Mouse (Mus musculus) liver, embryonic 14.5 days (tissue): ENCODE measurements around the gene Slfn8.

Experiments
- CTCF ChIP-seq: IDR thresholded peaks from 2 replicates; pipeline ENCODE4 v1.5.1; 2016; ENCODE audit warnings: antibody characterized with exemption, low read depth, control low read depth
- EP300 ChIP-seq: IDR thresholded peaks from 2 replicates; pipeline ENCODE4 v1.6.1; 2016; ENCODE audit warnings: antibody characterized with exemption, low read depth

DNA sequence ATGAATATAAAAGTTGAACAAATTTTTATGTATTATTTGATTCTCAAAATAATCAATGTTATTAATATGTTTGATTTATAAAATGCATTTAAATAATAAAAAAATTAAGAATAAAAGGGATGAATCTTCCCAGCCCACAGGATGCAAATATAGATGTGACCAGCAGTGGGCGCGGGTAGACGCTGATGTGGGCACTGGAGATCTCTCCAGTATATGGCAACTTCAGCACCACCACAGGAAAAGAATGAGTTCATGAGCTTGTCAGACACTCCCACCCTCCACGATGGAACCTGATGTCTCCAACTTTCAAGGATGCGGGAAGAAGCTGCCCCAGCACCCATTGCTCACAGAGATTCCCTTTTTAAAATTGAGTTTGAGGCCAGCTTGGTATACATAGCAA is 37.3 kb upstream of the Slfn8 start:
- TF ChIP-seq CTCF = peak; percentile 78
- TF ChIP-seq EP300 = no peak
